Mouse (Mus musculus) intestine, postnatal 0 days (tissue): Measurements from ENCODE around the gene Treh. TPM values are rescaled to one million over a fixed set of nuclear protein-coding genes. Genes with fewer than 3 reads are reported as not detected.

ENCODE experiments used
- ATAC-seq: fragments of 200-750 bp; cut with Nextera tagmentation; 2 replicates; pipeline ENCODE4 v1.8.0; 2017; ENCODE audit warnings: mild to moderate bottlenecking, moderate TSS enrichment, moderate library complexity
- H3K27ac ChIP-seq: fragments of 300-500 bp; sonication (generic); 2 replicates; pipeline ENCODE4 v1.5.1; 2014; ENCODE audit warnings: mild to moderate bottlenecking, low read depth, low read length, moderate library complexity
- H3K27me3 ChIP-seq: fragments of 300-500 bp; sonication (generic); replicated peaks from 2 replicates; pipeline ENCODE4 v1.6.1; 2014; ENCODE audit warnings: low read length, mixed read lengths; ENCODE audit not compliant: control insufficient read depth, insufficient read depth
- H3K36me3 ChIP-seq: fragments of 300-500 bp; sonication (generic); 2 replicates; pipeline ENCODE4 v1.6.1; 2014; ENCODE audit warnings: mild to moderate bottlenecking, moderate library complexity; ENCODE audit not compliant: control insufficient read depth, insufficient read depth
- H3K4me1 ChIP-seq: fragments of 300-500 bp; sonication (generic); replicated peaks from 2 replicates; pipeline ENCODE4 v1.6.1; 2014; ENCODE audit warnings: antibody characterized with exemption, low read length, mixed read lengths; ENCODE audit not compliant: control insufficient read depth, insufficient read depth
- H3K4me2 ChIP-seq: fragments of 300-500 bp; sonication (generic); replicated peaks from 2 replicates; pipeline ENCODE4 v1.6.1; 2014; ENCODE audit warnings: low read depth, mild to moderate bottlenecking, moderate library complexity
- H3K4me3 ChIP-seq: fragments of 300-500 bp; sonication (generic); 2 replicates; pipeline ENCODE4 v1.5.1; 2014; ENCODE audit warnings: low read depth, low read length
- H3K9ac ChIP-seq: fragments of 300-500 bp; sonication (generic); 2 replicates; pipeline ENCODE4 v1.6.1; 2014; ENCODE audit warnings: mild to moderate bottlenecking, low read depth, low read length
- H3K9me3 ChIP-seq: fragments of 300-500 bp; sonication (generic); 2 replicates; pipeline ENCODE4 v1.6.1; 2016; ENCODE audit warnings: mixed run types; ENCODE audit not compliant: control insufficient read depth
- CTCF ChIP-seq: sonication (generic); IDR thresholded peaks from 2 replicates; pipeline ENCODE4 v1.5.1; 2016; ENCODE audit warnings: low read depth, mild to moderate bottlenecking, control low read depth, antibody characterized with exemption, moderate library complexity
- WGBS: fragments of 180-500 bp; shearing (Covaris S2); extraction: QIAGEN DNeasy Blood & Tissue Kit; methylation state at CpG from one replicate; pipeline ENCODE4 v1.1.7; 2014; 5-methylcytosine and 5-hydroxymethylcytosine counted together
- polyA plus RNA-seq: library from polyadenylated mRNA; unstranded; fragments of >200 nt; fragmentation: Nextera tagmentation; extraction: Ambion mirVana; gene quantifications from 2 replicates; pipeline ENCODE4 v1.2.1, GENCODE M21; 2015

The Treh gene
- polyA plus RNA-seq, 1 experiment from 2014 or later: 2.1 TPM

GRCm38 (mm10) chr9:44719632-44720357 is 46.8 kb downstream of the Treh start:
- no peak overlapping the region for H3K9ac ChIP-seq
- no peak for TF ChIP-seq CTCF
- no peak for ATAC-seq

GRCm38 (mm10) chr9:44720358-44721153 is 47.5 kb downstream of the Treh start:
- ATAC-seq: no peak
- TF ChIP-seq CTCF: no peak
- H3K4me1 ChIP-seq: no peaks in the 10 kb centered on the region
- no peaks in the 10 kb centered on the region for H3K9me3 ChIP-seq
- H3K4me3 ChIP-seq: peak overlapping the region; percentile 44
- H3K36me3 ChIP-seq: peaks cover 8% of the 10 kb centered on the region
- peak overlapping the region; percentile 78 for H3K4me2 ChIP-seq
- 21% methylated on average over 9 of the region's 9 CpGs for WGBS
- peak overlapping the region; percentile 24; the same call in 1 of the 2 replicates for H3K9ac ChIP-seq
- no peak overlapping the region for H3K27ac ChIP-seq
- H3K27me3 ChIP-seq: peaks cover 7% of the 10 kb centered on the region; the same call in 1 of the 2 replicates

More at GRCm38 (mm10) chr9:44719632-44720357, 46.8 kb downstream of the Treh start:
- no peak overlapping the region for H3K4me3 ChIP-seq
- H3K4me1 ChIP-seq: no peaks in the 10 kb centered on the region
- H3K27me3 ChIP-seq: peaks cover 4% of the 10 kb centered on the region; the same call in 1 of the 2 replicates
- H3K4me2 ChIP-seq: no peak overlapping the region
- WGBS: 81% methylated on average over 8 of the region's 8 CpGs
- peaks cover 15% of the 10 kb centered on the region for H3K36me3 ChIP-seq
- no peak overlapping the region for H3K27ac ChIP-seq
- no peaks in the 10 kb centered on the region for H3K9me3 ChIP-seq

GRCm38 (mm10) chr9:44721154-44721876 is 48.3 kb downstream of the Treh start:
- ATAC-seq: peak; percentile 50
- Histone ChIP-seq H3K9ac (peak overlapping the region; percentile 24; the same call in 1 of the 2 replicates), H3K4me1 (no peaks in the 10 kb centered on the region), H3K27ac (no peak overlapping the region), H3K27me3 (peaks cover 7% of the 10 kb centered on the region; the same call in 1 of the 2 replicates), H3K36me3 (peaks cover 3% of the 10 kb centered on the region; the same call in 1 of the 2 replicates), H3K4me2 (peak overlapping the region; percentile 78), H3K4me3 (peak overlapping the region; percentile 44), H3K9me3 (no peaks in the 10 kb centered on the region)
- under 1% methylated on average over 40 of the region's 40 CpGs for WGBS
- peak; percentile 57 for TF ChIP-seq CTCF

GRCm38 (mm10) chr9:44721877-44722186 is 48.8 kb downstream of the Treh start:
- Histone ChIP-seq H3K27me3 (peaks cover 9% of the 10 kb centered on the region; the same call in 1 of the 2 replicates), H3K4me3 (no peak overlapping the region), H3K4me1 (no peaks in the 10 kb centered on the region), H3K4me2 (no peak overlapping the region), H3K27ac (no peak overlapping the region), H3K36me3 (peaks cover 5% of the 10 kb centered on the region; the same call in 1 of the 2 replicates), H3K9ac (0 out of 2 replicates have a peak overlapping the region, but pooled peaks have one; percentile 24), H3K9me3 (no peaks in the 10 kb centered on the region)
- TF ChIP-seq CTCF: no peak
- WGBS: 80% methylated on average over 3 of the region's 3 CpGs
- ATAC-seq: no peak

GRCm38 (mm10) chr9:44722575-44722974 is 49.5 kb downstream of the Treh start:
- 76% methylated on average over 7 of the region's 7 CpGs for WGBS
- H3K27ac ChIP-seq: no peak overlapping the region
- peaks cover 10% of the 10 kb centered on the region; the same call in 1 of the 2 replicates for H3K27me3 ChIP-seq
- peaks cover 5% of the 10 kb centered on the region; the same call in 1 of the 2 replicates for H3K36me3 ChIP-seq
- TF ChIP-seq CTCF: no peak
- H3K4me1 ChIP-seq: no peaks in the 10 kb centered on the region
- no peak overlapping the region for H3K4me2 ChIP-seq
- no peak overlapping the region for H3K9ac ChIP-seq
- ATAC-seq: no peak
- H3K9me3 ChIP-seq: no peaks in the 10 kb centered on the region
- H3K4me3 ChIP-seq: no peak overlapping the region
